Mouse (Mus musculus): ENCODE results near the gene H3f3a. TPM values are rescaled to one million over a fixed set of nuclear protein-coding genes. Genes with fewer than 3 reads are reported as not detected.
A peak's percentile ranks its signal among the peaks of the same experiment; 100 is the strongest.

H3f3a gene
- polyA plus RNA-seq, 1 experiment from 2014 or later = 2,611 TPM

GRCm38 (mm10) chr1:180792814-180793213 is 20.9 kb downstream of the H3f3a start:
- Histone ChIP-seq H3K27me3 (ENCODE audit: low read depth, poor library complexity, severe bottlenecking) (peaks cover 14% of the 10 kb centered on the region), H3K27ac (replicated peaks) (no peak overlapping the region), H3K36me3 (no peaks in the 10 kb centered on the region), H3K4me1 (peaks cover 14% of the 10 kb centered on the region), H3K4me3 (no peak overlapping the region), H3K9me3 (replicated peaks) (0 out of 2 replicates have a peak, but pooled peaks cover 4% of the 10 kb centered on the region)
- 88% methylated on average over 4 of the region's 4 CpGs for WGBS
- DNase-seq (ENCODE audit: low spot score) = no peak

DNA sequence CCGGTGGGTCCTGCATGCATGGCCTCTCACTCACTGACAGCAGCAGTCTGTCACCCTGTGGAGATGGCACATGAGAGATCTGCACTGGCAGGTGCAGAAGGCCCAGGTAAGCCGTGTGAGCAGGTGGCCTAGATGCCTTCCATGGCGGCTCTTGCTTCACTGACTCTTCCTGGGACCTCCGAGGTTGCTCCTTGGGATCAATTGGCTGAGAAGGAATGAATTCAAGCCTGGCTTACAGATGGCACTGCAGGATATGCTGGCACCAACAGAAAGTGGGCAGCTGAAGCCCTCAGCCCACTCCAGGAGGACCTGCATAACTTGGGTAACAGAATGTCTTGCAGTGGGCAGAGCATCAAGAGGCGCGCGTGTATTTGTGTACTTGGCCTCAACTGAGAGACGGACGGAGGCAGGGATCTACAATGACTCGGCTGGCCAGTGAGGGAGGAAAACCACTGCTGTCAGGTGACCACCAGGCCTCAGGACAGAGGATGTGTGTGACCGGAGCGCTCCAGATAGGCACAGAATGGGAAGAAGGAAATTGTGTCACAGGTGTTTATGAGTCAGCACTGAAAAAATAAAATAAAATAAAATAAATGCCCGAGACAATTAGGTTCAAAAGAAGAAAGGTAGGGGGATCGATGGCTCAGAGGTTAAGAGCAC is 21.8 kb downstream of the H3f3a start:
- Histone ChIP-seq H3K27me3 (ENCODE audit: low read depth, poor library complexity, severe bottlenecking) (peaks cover 14% of the 10 kb centered on the region), H3K4me3 (no peak overlapping the region), H3K4me1 (peaks cover 14% of the 10 kb centered on the region), H3K27ac (replicated peaks) (no peak overlapping the region), H3K9me3 (replicated peaks) (0 out of 2 replicates have a peak, but pooled peaks cover 4% of the 10 kb centered on the region), H3K36me3 (no peaks in the 10 kb centered on the region)
- DNase-seq (ENCODE audit: low spot score) = no peak
- WGBS = 87% methylated on average over 14 of the region's 14 CpGs

DNA sequence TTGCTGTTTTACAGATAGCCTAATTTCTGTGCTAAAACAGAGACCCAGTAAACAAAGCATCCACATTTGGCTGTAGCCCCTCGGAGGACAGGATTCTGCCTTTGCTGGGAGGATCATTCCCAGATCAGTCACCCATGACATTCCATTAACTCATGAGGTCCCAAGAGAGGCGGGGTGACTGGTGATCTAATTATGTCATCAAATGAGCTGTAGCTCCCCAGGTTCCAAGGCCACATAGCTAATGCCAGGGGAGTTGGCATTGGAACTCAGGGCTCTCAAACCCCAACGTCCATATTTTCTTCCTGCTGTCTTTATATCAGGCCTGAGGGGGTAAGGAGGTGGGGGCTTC is 30.2 kb downstream of the H3f3a start:
- no peaks in the 10 kb centered on the region for H3K36me3 ChIP-seq
- H3K27ac ChIP-seq (replicated peaks) = no peak overlapping the region
- no peak for DNase-seq (ENCODE audit: low spot score)
- H3K27me3 ChIP-seq (ENCODE audit: low read depth, poor library complexity, severe bottlenecking) = peaks cover 24% of the 10 kb centered on the region
- no peak overlapping the region for H3K4me3 ChIP-seq
- H3K9me3 ChIP-seq (replicated peaks) = 0 out of 2 replicates have a peak, but pooled peaks cover 4% of the 10 kb centered on the region
- WGBS = 26% methylated on average over 3 of the region's 3 CpGs
- H3K4me1 ChIP-seq = peaks cover 17% of the 10 kb centered on the region

GRCm38 (mm10) chr1:180782906-180783579 is 30.7 kb downstream of the H3f3a start:
- DNase-seq (ENCODE audit: low spot score) = no peak
- no peak overlapping the region for H3K27ac ChIP-seq (replicated peaks)
- no peak overlapping the region for H3K4me3 ChIP-seq
- H3K4me1 ChIP-seq = peaks cover 21% of the 10 kb centered on the region
- H3K27me3 ChIP-seq (ENCODE audit: low read depth, poor library complexity, severe bottlenecking) = peaks cover 24% of the 10 kb centered on the region
- whole genome bisulfite sequencing = 71% methylated on average over 9 of the region's 9 CpGs
- H3K9me3 ChIP-seq (replicated peaks) = 0 out of 2 replicates have a peak, but pooled peaks cover 2% of the 10 kb centered on the region
- no peaks in the 10 kb centered on the region for H3K36me3 ChIP-seq

GRCm38 (mm10) chr1:180781250-180781649 is 32.5 kb downstream of the H3f3a start:
- Histone ChIP-seq H3K27me3 (ENCODE audit: low read depth, poor library complexity, severe bottlenecking) (peaks cover 24% of the 10 kb centered on the region), H3K4me1 (peaks cover 38% of the 10 kb centered on the region), H3K36me3 (no peaks in the 10 kb centered on the region), H3K9me3 (replicated peaks) (no peaks in the 10 kb centered on the region), H3K27ac (replicated peaks) (no peak overlapping the region), H3K4me3 (no peak overlapping the region)
- DNase-seq (ENCODE audit: low spot score) = no peak
- 86% methylated on average over 5 of the region's 5 CpGs for WGBS

DNA sequence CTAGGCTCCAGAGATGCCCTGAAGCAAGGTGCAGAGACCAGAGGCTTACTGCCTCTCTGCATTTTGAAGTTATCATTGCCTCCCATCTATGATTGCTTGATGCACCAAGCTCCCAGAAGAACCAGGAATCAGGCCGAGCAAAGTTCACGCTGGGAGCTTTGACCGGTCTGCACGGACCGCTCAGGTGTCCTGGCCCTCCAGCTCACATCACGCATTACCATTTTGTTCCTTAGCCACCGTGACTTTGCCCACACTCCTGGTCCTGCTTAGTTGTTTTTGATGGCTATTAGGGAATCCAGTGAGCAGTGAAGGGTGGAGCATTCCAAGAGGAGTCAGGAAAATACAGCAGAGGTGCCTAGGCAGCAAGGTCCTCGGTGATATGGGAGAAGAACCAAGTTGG is 33.5 kb downstream of the H3f3a start:
- Histone ChIP-seq H3K4me1 (peaks cover 45% of the 10 kb centered on the region), H3K27ac (replicated peaks) (no peak overlapping the region), H3K36me3 (no peaks in the 10 kb centered on the region), H3K9me3 (replicated peaks) (0 out of 2 replicates have a peak, but pooled peaks cover under 1% of the 10 kb centered on the region), H3K4me3 (no peak overlapping the region), H3K27me3 (ENCODE audit: low read depth, poor library complexity, severe bottlenecking) (peaks cover 24% of the 10 kb centered on the region)
- WGBS = 94% methylated on average over 8 of the region's 8 CpGs
- DNase-seq (ENCODE audit: low spot score) = no peak

DNA sequence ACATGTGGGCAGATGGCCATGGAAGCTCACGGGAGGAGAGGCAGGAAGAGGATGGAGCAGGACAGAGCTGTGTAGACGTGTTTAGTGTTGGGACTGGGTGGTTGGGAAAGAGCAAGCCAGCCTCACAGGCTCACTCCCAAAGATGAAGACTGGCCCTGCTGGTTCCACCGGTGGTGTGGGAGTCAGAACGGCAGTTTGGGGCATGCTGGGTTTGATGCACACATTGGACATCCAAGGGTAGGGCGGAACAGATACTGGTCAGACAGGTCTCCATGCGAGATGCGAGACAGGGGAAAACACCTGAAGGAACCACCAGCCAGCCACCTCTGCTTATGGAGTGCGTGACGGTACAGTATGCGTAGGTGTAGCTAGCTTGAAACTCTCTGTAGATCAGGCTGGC is 34.8 kb downstream of the H3f3a start:
- peak overlapping the region; percentile 80; the same call in 1 of the 2 replicates for H3K4me3 ChIP-seq
- H3K27me3 ChIP-seq (ENCODE audit: low read depth, poor library complexity, severe bottlenecking) = peaks cover 24% of the 10 kb centered on the region
- H3K27ac ChIP-seq (replicated peaks) = no peak overlapping the region
- H3K4me1 ChIP-seq = peaks cover 45% of the 10 kb centered on the region
- H3K9me3 ChIP-seq (replicated peaks) = 0 out of 2 replicates have a peak, but pooled peaks cover 7% of the 10 kb centered on the region
- no peak for DNase-seq (ENCODE audit: low spot score)
- H3K36me3 ChIP-seq = no peaks in the 10 kb centered on the region
- 82% methylated on average over 10 of the region's 10 CpGs for WGBS

DNA sequence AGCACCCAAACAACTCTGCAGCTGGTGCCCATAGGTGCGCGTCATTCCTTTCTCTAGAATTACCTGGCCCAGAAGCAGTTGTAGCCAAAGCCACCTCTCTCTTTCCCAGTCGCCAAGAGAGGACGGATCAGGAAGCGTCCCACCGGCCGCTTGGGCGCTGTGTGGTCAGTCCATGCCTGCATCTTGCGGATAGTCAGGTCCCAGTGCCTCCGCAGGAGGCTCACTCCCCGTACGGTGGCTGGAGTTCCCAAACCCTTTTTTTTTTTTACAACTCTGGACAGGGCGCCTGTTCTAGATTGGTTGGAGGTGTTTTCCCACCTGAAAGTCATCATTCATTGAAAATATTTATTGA is 35.4 kb downstream of the H3f3a start:
- Histone ChIP-seq H3K9me3 (replicated peaks) (0 out of 2 replicates have a peak, but pooled peaks cover 7% of the 10 kb centered on the region), H3K27ac (replicated peaks) (peak overlapping the region; percentile 96)
- under 1% methylated on average over 13 of the region's 13 CpGs for WGBS

DNA sequence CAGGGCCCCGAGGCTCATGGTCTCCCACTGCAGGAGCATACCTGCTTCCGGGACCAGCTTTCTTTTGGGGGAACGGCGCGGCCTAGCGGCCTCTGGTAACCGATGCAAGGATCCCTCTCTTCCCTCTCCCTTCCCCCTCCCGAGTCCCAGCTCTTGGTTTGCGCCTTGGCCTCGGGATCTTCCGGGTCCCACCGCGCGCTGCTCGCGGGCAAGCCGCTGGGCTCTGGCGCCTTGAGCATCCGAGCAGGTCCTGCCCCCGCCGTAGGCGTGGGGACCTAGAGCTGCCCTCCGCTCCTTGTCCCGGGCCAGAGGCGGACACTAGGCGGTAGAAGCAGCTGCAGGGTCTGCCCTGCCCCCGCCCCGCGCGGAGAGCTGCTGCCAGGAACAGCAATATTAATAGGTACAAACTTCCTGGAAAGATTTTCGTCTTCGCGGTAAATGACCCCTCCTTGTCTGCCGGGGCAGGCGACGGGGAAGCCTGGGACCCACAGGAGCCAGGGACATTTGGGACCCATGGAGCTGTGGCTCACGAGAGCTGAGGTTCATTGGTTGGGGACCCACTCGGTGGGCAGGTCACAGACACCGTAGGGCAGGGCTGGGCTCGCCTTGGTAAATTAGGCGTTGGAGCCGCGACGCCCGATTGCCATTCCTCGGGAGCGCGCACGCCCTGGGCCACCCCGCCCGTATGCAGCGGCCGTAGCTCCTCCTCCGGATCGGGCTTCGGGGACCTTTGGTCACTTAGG is 35.9 kb downstream of the H3f3a start:
- Histone ChIP-seq H3K27ac (replicated peaks) (peak overlapping the region; percentile 96), H3K36me3 (no peaks in the 10 kb centered on the region), H3K4me3 (peak overlapping the region; percentile 80), H3K9me3 (replicated peaks) (0 out of 2 replicates have a peak, but pooled peaks cover 7% of the 10 kb centered on the region), H3K4me1 (peaks cover 35% of the 10 kb centered on the region), H3K27me3 (ENCODE audit: low read depth, poor library complexity, severe bottlenecking) (peaks cover 24% of the 10 kb centered on the region)
- under 1% methylated on average over 56 of the region's 56 CpGs for whole genome bisulfite sequencing
- peak; percentile 90 for DNase-seq (ENCODE audit: low spot score)

More for the DNA sequence above, 35.4 kb downstream of the H3f3a start:
- Histone ChIP-seq H3K36me3 (no peaks in the 10 kb centered on the region), H3K4me3 (peak overlapping the region; percentile 80), H3K27me3 (ENCODE audit: low read depth, poor library complexity, severe bottlenecking) (peaks cover 24% of the 10 kb centered on the region), H3K4me1 (peaks cover 40% of the 10 kb centered on the region)
- no peak for DNase-seq (ENCODE audit: low spot score)

DNA sequence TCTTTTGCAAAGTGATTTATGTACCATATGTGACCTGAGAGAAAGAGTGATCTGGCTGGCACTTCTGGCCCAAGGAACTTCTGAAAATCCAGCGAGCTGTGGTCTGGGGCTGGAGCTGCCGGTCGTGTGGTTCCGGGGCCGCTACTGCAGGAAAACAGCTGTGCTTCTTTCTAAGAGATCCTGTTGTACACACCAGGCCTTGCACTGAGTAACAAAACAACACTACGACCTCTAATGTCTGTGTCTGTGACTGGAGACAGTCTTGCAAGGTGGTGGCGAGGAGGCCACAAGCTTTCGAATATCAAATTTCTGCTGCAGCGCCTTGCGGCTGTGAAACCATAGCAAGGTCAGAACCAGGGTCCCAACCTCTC is 36.5 kb downstream of the H3f3a start:
- Histone ChIP-seq H3K36me3 (no peaks in the 10 kb centered on the region), H3K9me3 (replicated peaks) (0 out of 2 replicates have a peak, but pooled peaks cover 7% of the 10 kb centered on the region), H3K27ac (replicated peaks) (peak overlapping the region; percentile 96), H3K4me1 (peaks cover 35% of the 10 kb centered on the region), H3K27me3 (ENCODE audit: low read depth, poor library complexity, severe bottlenecking) (peaks cover 24% of the 10 kb centered on the region), H3K4me3 (peak overlapping the region; percentile 80)
- 12% methylated on average over 10 of the region's 10 CpGs for WGBS
- no peak for DNase-seq (ENCODE audit: low spot score)

DNA sequence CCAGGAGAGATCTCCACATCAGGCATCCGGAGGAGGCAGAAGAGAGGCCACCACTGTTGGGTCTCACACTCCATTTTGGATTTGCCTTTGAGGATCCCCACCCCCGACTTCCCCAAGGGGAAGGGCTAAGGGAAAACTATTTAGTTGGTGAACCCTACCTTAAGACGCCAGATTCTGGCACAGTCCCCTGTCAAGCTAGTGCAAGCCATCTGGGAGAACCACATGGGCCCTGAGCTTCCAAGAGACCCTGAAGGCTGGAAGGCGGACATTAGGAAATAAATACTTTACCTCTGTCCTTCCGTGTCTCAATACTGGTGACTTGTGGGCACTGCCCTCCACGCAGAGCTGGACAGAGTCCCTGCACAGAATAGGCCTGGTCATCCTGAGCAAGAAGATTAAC is 37.2 kb downstream of the H3f3a start:
- Histone ChIP-seq H3K27ac (replicated peaks) (peak overlapping the region; percentile 96), H3K36me3 (no peaks in the 10 kb centered on the region), H3K9me3 (replicated peaks) (0 out of 2 replicates have a peak, but pooled peaks cover 7% of the 10 kb centered on the region), H3K4me1 (peaks cover 35% of the 10 kb centered on the region), H3K27me3 (ENCODE audit: low read depth, poor library complexity, severe bottlenecking) (peaks cover 24% of the 10 kb centered on the region), H3K4me3 (peak overlapping the region; percentile 80; the same call in 1 of the 2 replicates)
- DNase-seq (ENCODE audit: low spot score) = no peak
- WGBS = 92% methylated on average over 6 of the region's 6 CpGs

DNA sequence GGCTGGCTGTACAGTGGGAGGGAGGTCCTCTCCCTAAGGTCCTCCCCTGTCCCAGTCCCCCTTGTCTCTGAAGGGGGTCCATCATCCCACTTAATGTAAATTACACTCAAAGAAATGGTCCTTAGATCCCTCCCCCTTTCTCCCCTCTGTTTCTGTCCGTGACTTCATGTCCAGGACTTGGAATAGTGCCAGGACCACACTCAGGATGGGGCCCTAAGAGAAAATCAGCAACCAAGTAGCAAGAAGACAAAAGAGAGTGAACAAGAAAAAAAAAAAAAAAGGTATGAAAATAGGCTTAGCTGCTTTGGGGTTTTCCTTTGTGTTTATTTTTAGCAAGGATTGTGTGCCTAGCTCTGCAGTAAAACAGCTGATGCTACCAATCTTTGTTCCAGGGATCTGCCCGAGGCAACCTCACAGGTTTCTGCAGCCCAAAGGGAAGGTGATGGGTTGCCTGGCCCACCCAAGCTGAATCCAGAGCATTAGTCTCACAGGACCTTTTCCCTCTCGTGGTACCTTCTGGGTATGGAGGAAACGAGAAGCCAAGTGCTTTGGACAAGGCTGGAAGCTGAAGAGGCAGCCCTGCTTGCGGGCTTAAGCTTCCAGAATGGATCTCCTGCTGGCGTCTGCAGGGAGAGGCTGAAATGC is 37.8 kb downstream of the H3f3a start:
- H3K4me3 ChIP-seq = no peak overlapping the region
- no peaks in the 10 kb centered on the region for H3K36me3 ChIP-seq
- DNase-seq (ENCODE audit: low spot score) = no peak
- H3K27me3 ChIP-seq (ENCODE audit: low read depth, poor library complexity, severe bottlenecking) = peaks cover 20% of the 10 kb centered on the region
- 77% methylated on average over 6 of the region's 6 CpGs for WGBS
- H3K4me1 ChIP-seq = peaks cover 33% of the 10 kb centered on the region
- H3K9me3 ChIP-seq (replicated peaks) = 0 out of 2 replicates have a peak, but pooled peaks cover 7% of the 10 kb centered on the region
- peak overlapping the region; percentile 96; the same call in 1 of the 2 replicates for H3K27ac ChIP-seq (replicated peaks)

Data from midbrain, embryonic 10.5 days (tissue).